Mouse (Mus musculus): ENCODE measurements around the gene Rhov.

The Rhov gene

DNA sequence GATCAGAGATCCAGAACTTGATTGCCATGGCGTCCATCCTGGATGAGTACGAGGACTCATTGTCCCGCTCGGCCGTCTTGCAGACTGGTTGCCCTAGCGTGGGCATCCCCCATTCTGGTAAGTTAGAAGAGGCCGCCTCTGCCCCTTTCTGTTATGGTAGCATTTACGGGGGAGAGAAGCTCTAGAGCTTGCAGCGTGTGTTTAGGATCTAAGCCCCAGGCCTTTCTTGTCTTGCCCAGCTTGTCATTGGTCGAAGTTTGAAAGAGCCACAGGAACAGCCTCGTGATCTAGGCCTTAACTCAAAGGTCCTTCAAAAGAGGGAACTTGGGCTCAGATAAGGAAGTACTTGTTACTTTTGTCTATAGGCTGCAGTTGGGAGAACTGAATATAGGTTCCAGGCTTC is 17.9 kb upstream of the Rhov start:
- peak in 1 of 2 experiments; percentile 33 for DNase-seq

- DNase-seq, result peak; percentile 97 to 99
Observed at GRCm38 (mm10) chr2:119288270-119288882, 17.3 kb upstream of the Rhov start, which contains the start of gene Vps18. Gene Vps18 (plus strand): TSS chr2:119288740.

GRCm38 (mm10) chr2:119287372-119287771 is 16.3 kb upstream of the Rhov start:
- peak in 1 of 2 experiments; percentile 10 for DNase-seq

GRCm38 (mm10) chr2:119281899-119282565 is 11.0 kb upstream of the Rhov start:
- no peak for DNase-seq

GRCm38 (mm10) chr2:119277810-119278209 is 6.7 kb upstream of the Rhov start:
- no peak for DNase-seq

DNA sequence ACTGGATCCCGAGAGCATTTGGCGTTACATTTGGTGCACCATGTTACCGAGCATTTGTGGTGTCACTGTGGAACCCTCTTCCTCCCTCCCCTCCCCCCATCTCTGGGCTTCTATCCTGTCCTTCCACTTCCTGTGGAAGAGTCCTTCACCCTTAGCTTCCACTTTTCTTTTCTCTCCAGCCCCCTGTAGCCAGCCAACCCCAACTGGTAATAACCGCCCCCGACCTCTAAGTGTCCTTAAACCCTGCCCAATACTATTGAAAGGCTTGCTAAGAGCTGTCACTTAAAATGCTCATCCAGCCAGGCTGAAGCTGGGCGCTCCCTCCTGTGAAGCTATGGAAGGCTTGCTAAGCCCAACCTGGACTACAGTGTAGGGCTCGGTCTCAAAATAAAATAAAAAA is 5.9 kb upstream of the Rhov start:
- no peak for DNase-seq

GRCm38 (mm10) chr2:119274126-119274525 is 3.1 kb upstream of the Rhov start:
- DNase-seq, result no peak

DNA sequence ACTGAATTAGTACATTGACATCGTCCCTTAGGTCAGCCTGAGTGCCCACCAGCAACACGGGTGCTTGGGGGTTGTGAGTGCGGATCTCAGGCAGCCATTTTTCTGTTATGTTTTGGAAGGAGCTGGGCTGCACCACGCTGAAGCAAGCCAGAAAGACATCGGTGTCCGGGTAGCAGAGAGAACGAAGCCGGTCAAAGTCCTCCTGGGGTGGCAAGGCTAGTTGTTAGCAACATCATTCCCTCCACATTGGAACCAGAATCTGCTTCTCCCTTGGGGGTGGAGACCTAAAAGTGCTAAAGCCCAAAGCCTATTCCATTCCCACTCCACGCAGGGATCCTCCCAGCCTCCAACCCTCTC is 808 bp downstream of the Rhov start:
- no peak for DNase-seq

DNA sequence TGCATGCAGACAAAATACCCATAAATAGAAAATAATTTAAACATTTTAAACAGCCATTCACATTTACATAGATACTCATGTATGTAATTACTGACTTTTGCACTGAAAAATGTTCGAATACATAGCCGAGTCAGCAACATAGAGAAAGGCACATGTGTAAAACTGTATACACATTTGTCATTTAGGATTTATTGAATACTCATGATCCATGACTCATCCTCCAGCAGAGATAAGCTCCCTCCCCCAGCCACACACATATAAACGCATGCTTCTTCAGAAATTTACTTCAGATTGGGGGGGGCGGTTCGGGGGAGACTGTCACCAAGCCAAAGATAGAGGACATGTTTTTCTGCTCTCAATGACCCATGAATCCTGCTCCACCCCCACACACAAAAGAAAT is 7.3 kb downstream of the Rhov start:
- DNase-seq, result no peak

GRCm38 (mm10) chr2:119262978-119263377 is 8.1 kb downstream of the Rhov start:
- DNase-seq, result peak; percentile 81 to 84

- peak in 1 of 2 experiments; percentile 55 for DNase-seq
Observed at GRCm38 (mm10) chr2:119261326-119261725, 9.7 kb downstream of the Rhov start.

- DNase-seq, result no peak
Observed at GRCm38 (mm10) chr2:119260518-119260917, 10.6 kb downstream of the Rhov start.

- no peak for DNase-seq
Observed at GRCm38 (mm10) chr2:119254976-119255375, 16.1 kb downstream of the Rhov start.

GRCm38 (mm10) chr2:119250826-119251478 is 20.1 kb downstream of the Rhov start:
- DNase-seq, result peak; percentile 82 to 90

DNA sequence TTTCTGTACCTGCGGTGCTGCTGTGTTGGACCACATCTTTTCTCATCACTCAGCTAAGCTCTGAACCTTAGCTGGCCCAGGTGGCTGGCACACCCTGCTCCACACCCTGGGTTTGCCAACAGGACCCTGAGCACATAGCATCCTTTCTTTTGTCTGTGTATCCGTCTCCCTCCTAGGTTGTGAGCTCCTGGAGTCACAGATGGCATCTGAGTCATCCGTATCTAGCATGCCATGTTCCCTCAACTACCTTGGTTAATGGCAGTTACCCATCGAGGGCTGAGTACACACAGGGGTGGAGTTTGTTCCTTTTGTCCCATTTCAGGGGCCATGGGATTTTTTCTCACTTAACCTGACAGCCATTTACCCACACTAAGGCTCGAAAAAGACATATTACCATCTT is 20.7 kb downstream of the Rhov start:
- DNase-seq, result no peak

DNA sequence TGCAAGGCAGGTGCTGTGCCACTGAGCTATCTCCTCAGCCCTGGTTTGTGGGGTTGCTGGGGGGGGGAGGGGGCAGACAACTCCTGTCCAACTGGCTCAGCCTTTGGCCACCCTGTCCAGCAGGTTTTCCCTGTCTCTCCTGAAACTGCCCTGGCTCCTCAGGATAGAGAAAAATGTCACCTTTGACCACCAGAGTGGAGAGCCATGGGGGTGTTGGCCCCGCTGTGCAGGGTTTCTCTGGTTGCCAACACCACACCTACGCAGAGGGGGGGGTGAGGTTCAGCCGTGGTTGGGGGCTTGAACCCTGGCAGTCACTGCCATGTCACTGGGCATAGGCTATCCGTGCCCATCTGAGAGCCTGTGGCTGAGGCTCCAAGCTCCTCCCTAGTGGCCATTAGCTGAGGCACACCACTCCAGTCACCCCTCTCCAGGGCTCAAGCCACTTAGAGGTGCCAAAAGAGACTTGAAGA is 21.4 kb downstream of the Rhov start:
- peak; percentile 39 to 57 for DNase-seq

GRCm38 (mm10) chr2:119247904-119248303 is 23.2 kb downstream of the Rhov start:
- DNase-seq, result no peak

GRCm38 (mm10) chr2:119245246-119245645 is 25.8 kb downstream of the Rhov start:
- no peak for DNase-seq

DNA sequence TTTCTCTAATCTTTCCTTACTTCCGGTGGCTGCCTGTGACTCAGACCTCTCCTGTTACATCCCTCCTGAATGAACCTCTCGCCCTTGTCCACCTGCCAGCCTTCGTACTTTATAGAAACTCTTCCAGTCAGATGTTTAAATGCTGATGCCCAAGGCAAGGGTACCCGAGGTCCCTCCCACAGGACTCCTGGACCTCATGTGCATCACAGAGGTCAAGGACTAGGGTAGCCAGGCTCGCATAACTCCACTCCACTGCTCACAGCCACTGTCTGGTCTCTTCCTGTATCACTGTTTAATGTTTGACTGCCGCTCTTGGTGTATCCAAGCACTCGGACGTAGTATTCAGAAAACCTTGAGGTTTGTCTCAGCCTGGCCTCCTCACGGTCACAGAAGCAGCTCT is 28.5 kb downstream of the Rhov start:
- no peak for DNase-seq

GRCm38 (mm10) chr2:119240819-119241186 is 30.3 kb downstream of the Rhov start:
- no peak for DNase-seq

GRCm38 (mm10) chr2:119240075-119240818 is 30.8 kb downstream of the Rhov start:
- DNase-seq, result no peak

DNA sequence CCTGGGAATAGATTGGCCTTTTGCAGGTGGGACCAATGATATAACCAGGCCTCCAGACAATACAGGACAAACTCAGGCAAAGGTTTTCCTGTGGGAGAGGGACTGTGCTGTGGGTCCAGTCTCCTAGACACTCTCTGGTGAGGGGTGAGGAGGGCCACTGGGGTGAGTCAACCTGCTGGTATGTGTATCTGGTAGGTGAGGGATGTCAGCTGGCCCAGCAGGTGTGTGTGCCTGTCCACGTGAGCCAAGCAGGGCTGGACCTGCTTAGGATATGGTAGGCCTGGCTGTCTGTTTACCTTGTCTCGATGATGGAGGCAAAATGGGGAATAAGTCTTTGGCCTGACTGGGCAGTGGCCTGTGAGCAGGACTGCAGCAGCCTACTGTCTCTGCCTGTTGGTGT is 32.4 kb downstream of the Rhov start:
- peak; percentile 14 to 43 for DNase-seq

DNA sequence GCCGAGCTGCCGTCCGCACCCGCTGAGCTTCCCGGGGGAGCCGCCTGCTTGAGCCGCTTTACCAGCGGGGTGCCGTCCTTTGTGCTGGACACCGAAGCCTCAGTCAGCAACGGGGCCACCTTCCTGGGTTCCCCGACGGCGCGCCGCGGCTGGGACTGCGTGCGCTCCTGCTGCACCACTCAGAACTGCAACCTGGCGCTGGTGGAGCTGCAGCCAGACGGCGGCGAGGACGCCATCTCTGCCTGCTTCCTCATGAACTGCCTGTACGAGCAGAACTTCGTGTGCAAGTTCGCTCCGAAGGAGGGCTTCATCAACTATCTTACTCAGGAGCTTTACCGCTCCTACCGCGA is 33.2 kb downstream of the Rhov start:
- DNase-seq, result no peak

Data from lung, postnatal 4 days (tissue).